Mouse (Mus musculus) stomach, embryonic 16.5 days (tissue): ENCODE measurements around the gene Elp5. TPM values are rescaled to one million over a fixed set of nuclear protein-coding genes. Genes with fewer than 3 reads are reported as not detected.

Experiments
- ATAC-seq: fragments of 200-750 bp; cut with Nextera tagmentation; 2 replicates; pipeline ENCODE4 v1.8.0; 2017; ENCODE audit warnings: moderate number of reproducible peaks, moderate TSS enrichment; ENCODE audit not compliant: insufficient read depth, low FRiP score
- H3K27ac ChIP-seq: fragments of 300-500 bp; sonication (generic); 2 replicates; pipeline ENCODE4 v1.5.1; 2014; ENCODE audit warnings: low read length
- H3K27me3 ChIP-seq: fragments of 300-500 bp; sonication (generic); 2 replicates; pipeline ENCODE4 v1.6.1; 2014; ENCODE audit warnings: low read length, control low read depth, mixed read lengths; ENCODE audit not compliant: control insufficient read depth, insufficient read depth
- H3K36me3 ChIP-seq: fragments of 300-500 bp; sonication (generic); 2 replicates; pipeline ENCODE4 v1.6.1; 2014; ENCODE audit warnings: low read length; ENCODE audit not compliant: control insufficient read depth, insufficient read depth
- H3K4me1 ChIP-seq: fragments of 300-500 bp; sonication (generic); 2 replicates; pipeline ENCODE4 v1.6.1; 2014; ENCODE audit warnings: low read length, control low read depth, mixed read lengths; ENCODE audit not compliant: control insufficient read depth, insufficient read depth
- H3K4me2 ChIP-seq: fragments of 300-500 bp; sonication (generic); 2 replicates; pipeline ENCODE4 v1.6.1; 2014; ENCODE audit warnings: low read depth, low read length, mixed read lengths
- H3K4me3 ChIP-seq: fragments of 300-500 bp; sonication (generic); replicated peaks from 2 replicates; pipeline ENCODE4 v1.5.1; 2014; ENCODE audit warnings: mild to moderate bottlenecking, low read length
- H3K9ac ChIP-seq: fragments of 300-500 bp; sonication (generic); 2 replicates; pipeline ENCODE4 v1.6.1; 2014; ENCODE audit warnings: low read length
- H3K9me3 ChIP-seq: fragments of 300-500 bp; sonication (generic); replicated peaks from 2 replicates; pipeline ENCODE4 v1.6.1; 2016; ENCODE audit warnings: low read length, control low read depth; ENCODE audit not compliant: control insufficient read depth
- WGBS: fragments of 180-500 bp; shearing (Covaris S2); extraction: QIAGEN DNeasy Blood & Tissue Kit; methylation state at CpG from one replicate; pipeline ENCODE4 v1.1.7; 2014; 5-methylcytosine and 5-hydroxymethylcytosine counted together
- polyA plus RNA-seq: library from polyadenylated mRNA; unstranded; fragments of >200 nt; fragmentation: Nextera tagmentation; extraction: Ambion mirVana; gene quantifications from 2 replicates; pipeline ENCODE4 v1.2.1, GENCODE M21; 2015

Gene Elp5
- polyA plus RNA-seq, 1 experiment from 2014 or later, result 102 TPM

GRCm38 (mm10) chr11:69936714-69937347 lies 45.5 kb downstream of the Elp5 start:
- Histone ChIP-seq H3K9me3 (no peaks in the 10 kb centered on the region), H3K27me3 (no peaks in the 10 kb centered on the region; the same call in 1 of the 2 replicates), H3K4me1 (peaks cover 27% of the 10 kb centered on the region), H3K27ac (no peak overlapping the region), H3K4me2 (peak overlapping the region; percentile 100), H3K36me3 (no peaks in the 10 kb centered on the region), H3K4me3 (no peak overlapping the region), H3K9ac (no peak overlapping the region)
- 37% methylated on average over 9 of the region's 9 CpGs for WGBS
- ATAC-seq, result no peak

- H3K9me3 ChIP-seq, result no peaks in the 10 kb centered on the region
- peak overlapping the region; percentile 100 for H3K4me2 ChIP-seq
- peak overlapping the region; percentile 52 for H3K4me3 ChIP-seq
- WGBS, result 1% methylated on average over 30 of the region's 30 CpGs
- peak; percentile 12; the same call in 1 of the 2 replicates for ATAC-seq
- H3K9ac ChIP-seq, result peak overlapping the region; percentile 72
- H3K36me3 ChIP-seq, result no peaks in the 10 kb centered on the region
- H3K27ac ChIP-seq, result no peak overlapping the region
- no peaks in the 10 kb centered on the region; the same call in 1 of the 2 replicates for H3K27me3 ChIP-seq
- H3K4me1 ChIP-seq, result peaks cover 27% of the 10 kb centered on the region
Observed at GRCm38 (mm10) chr11:69936156-69936555, 46.2 kb downstream of the Elp5 start.

- ATAC-seq, result peak; percentile 88
- Histone ChIP-seq H3K27me3 (no peaks in the 10 kb centered on the region; the same call in 1 of the 2 replicates), H3K27ac (no peak within 1 kb of the TSS), H3K4me3 (peak within 1 kb of the TSS; percentile 52), H3K36me3 (no peaks in the 10 kb centered on the region), H3K9me3 (no peaks in the 10 kb centered on the region), H3K4me2 (peak within 1 kb of the TSS; percentile 100), H3K4me1 (peaks cover 27% of the 10 kb centered on the region), H3K9ac (peak within 1 kb of the TSS; percentile 72)
- 2% methylated on average over 54 of the region's 62 CpGs for WGBS
Observed at GRCm38 (mm10) chr11:69935137-69935879, 47.0 kb downstream of the Elp5 start, which contains the start of gene Ybx2. Ybx2 (plus strand) TSS chr11:69935796.

- no peaks in the 10 kb centered on the region for H3K36me3 ChIP-seq
- H3K27me3 ChIP-seq, result no peaks in the 10 kb centered on the region; the same call in 1 of the 2 replicates
- no peak for ATAC-seq
- no peaks in the 10 kb centered on the region for H3K9me3 ChIP-seq
- H3K27ac ChIP-seq, result no peak overlapping the region
- H3K4me2 ChIP-seq, result peak overlapping the region; percentile 47
- peaks cover 27% of the 10 kb centered on the region for H3K4me1 ChIP-seq
- WGBS, result 12% methylated on average over 6 of the region's 6 CpGs
- no peak overlapping the region for H3K4me3 ChIP-seq
- H3K9ac ChIP-seq, result no peak overlapping the region
Observed at GRCm38 (mm10) chr11:69934681-69935080, 47.6 kb downstream of the Elp5 start.

GRCm38 (mm10) chr11:69934169-69934568 lies 48.1 kb downstream of the Elp5 start:
- WGBS, result 1% methylated on average over 18 of the region's 18 CpGs
- H3K27ac ChIP-seq, result no peak overlapping the region
- H3K4me1 ChIP-seq, result peaks cover 27% of the 10 kb centered on the region
- H3K4me3 ChIP-seq, result peak overlapping the region; percentile 20; the same call in 1 of the 2 replicates
- H3K36me3 ChIP-seq, result no peaks in the 10 kb centered on the region
- H3K9me3 ChIP-seq, result no peaks in the 10 kb centered on the region
- no peak overlapping the region for H3K9ac ChIP-seq
- ATAC-seq, result peak; percentile 46; the same call in 1 of the 2 replicates
- peak overlapping the region; percentile 47 for H3K4me2 ChIP-seq
- no peaks in the 10 kb centered on the region; the same call in 1 of the 2 replicates for H3K27me3 ChIP-seq

- Histone ChIP-seq H3K27ac (no peak overlapping the region), H3K36me3 (no peaks in the 10 kb centered on the region), H3K27me3 (no peaks in the 10 kb centered on the region; the same call in 1 of the 2 replicates), H3K9ac (no peak overlapping the region), H3K9me3 (no peaks in the 10 kb centered on the region), H3K4me2 (no peak overlapping the region), H3K4me3 (no peak overlapping the region), H3K4me1 (peaks cover 27% of the 10 kb centered on the region)
- WGBS, result 61% methylated on average over 4 of the region's 4 CpGs
- no peak for ATAC-seq
Observed at GRCm38 (mm10) chr11:69933066-69933465, 49.3 kb downstream of the Elp5 start.

GRCm38 (mm10) chr11:69932254-69932653 lies 50.1 kb downstream of the Elp5 start:
- Histone ChIP-seq H3K27ac (no peak overlapping the region), H3K4me1 (peaks cover 24% of the 10 kb centered on the region), H3K27me3 (no peaks in the 10 kb centered on the region), H3K9me3 (no peaks in the 10 kb centered on the region), H3K9ac (no peak overlapping the region), H3K36me3 (no peaks in the 10 kb centered on the region), H3K4me2 (no peak overlapping the region), H3K4me3 (no peak overlapping the region)
- no peak for ATAC-seq
- WGBS, result 46% methylated on average over 3 of the region's 3 CpGs

GRCm38 (mm10) chr11:69931769-69932168 lies 50.5 kb downstream of the Elp5 start:
- no peak overlapping the region for H3K9ac ChIP-seq
- H3K4me2 ChIP-seq, result no peak overlapping the region
- H3K27ac ChIP-seq, result no peak overlapping the region
- H3K4me1 ChIP-seq, result peaks cover 19% of the 10 kb centered on the region
- no peaks in the 10 kb centered on the region for H3K9me3 ChIP-seq
- no peak for ATAC-seq
- H3K36me3 ChIP-seq, result no peaks in the 10 kb centered on the region
- 64% methylated on average over 8 of the region's 8 CpGs for WGBS
- no peak overlapping the region for H3K4me3 ChIP-seq
- no peaks in the 10 kb centered on the region for H3K27me3 ChIP-seq

- Histone ChIP-seq H3K4me3 (no peak overlapping the region), H3K27ac (no peak overlapping the region), H3K27me3 (no peaks in the 10 kb centered on the region), H3K9ac (no peak overlapping the region), H3K4me2 (no peak overlapping the region), H3K4me1 (peaks cover 12% of the 10 kb centered on the region), H3K9me3 (no peaks in the 10 kb centered on the region), H3K36me3 (no peaks in the 10 kb centered on the region)
- no peak for ATAC-seq
- 76% methylated on average over 3 of the region's 3 CpGs for WGBS
Observed at GRCm38 (mm10) chr11:69930967-69931537, 51.3 kb downstream of the Elp5 start.
